Mouse (Mus musculus) mouse embryonic stem cell (cell line): ENCODE measurements around the gene Actg2.

Experiments used
- in situ Hi-C, 2 experiments: fragments of 300-500 bp; cut with MboI; formaldehyde crosslinking; loops; 1 replicate in 1 of 2; 3 replicates in 1 of 2; pipeline ENCODE4 v1.14.3; 2019 to 2020; ENCODE audit warnings: low sequenced_read_pairs in 2 of 2, low pct_unique_long_range_greater_than_20kb in 1 of 2, mixed read lengths in 1 of 2; ENCODE audit not compliant: unreplicated experiment in 1 of 2

Actg2 gene

GRCm38 (mm10) chr6:83488200-83488599, 47.9 kb downstream of the Actg2 start:
- in situ Hi-C loops, result loop anchor here in 1 of 2 experiments (5.0 kb wide), 1 partner anchor 136 kb away; no protein-coding TSS in a partner anchor

- in situ Hi-C loops, result loop anchor here in 1 of 2 experiments (5.0 kb wide), 1 partner anchor 135 kb away; no protein-coding TSS in a partner anchor
Observed at GRCm38 (mm10) chr6:83487298-83487697, 48.8 kb downstream of the Actg2 start.

- in situ Hi-C loops, result loop anchor here in 1 of 2 experiments (5.0 kb wide), 1 partner anchor 134 kb away; no protein-coding TSS in a partner anchor
Observed at GRCm38 (mm10) chr6:83485854-83486253, 50.2 kb downstream of the Actg2 start.

GRCm38 (mm10) chr6:83483776-83484175, 52.3 kb downstream of the Actg2 start:
- in situ Hi-C loops, result no loop called here

- in situ Hi-C loops, result no loop called here
Observed at GRCm38 (mm10) chr6:83482418-83483085, 53.5 kb downstream of the Actg2 start.

- in situ Hi-C loops, result no loop called here
Observed at GRCm38 (mm10) chr6:83480019-83480655, 55.9 kb downstream of the Actg2 start.

GRCm38 (mm10) chr6:83479193-83479592, 56.9 kb downstream of the Actg2 start:
- in situ Hi-C loops, result loop anchor here in 1 of 2 experiments (5.0 kb wide), 1 partner anchor 122 kb away; no protein-coding TSS in a partner anchor

GRCm38 (mm10) chr6:83478628-83479027, 57.4 kb downstream of the Actg2 start:
- in situ Hi-C loops, result loop anchor here in 1 of 2 experiments (5.0 kb wide), 1 partner anchor 121 kb away; no protein-coding TSS in a partner anchor

GRCm38 (mm10) chr6:83478217-83478616, 57.8 kb downstream of the Actg2 start:
- in situ Hi-C loops, result loop anchor here in 1 of 2 experiments (5.0 kb wide), 1 partner anchor 121 kb away; no protein-coding TSS in a partner anchor

GRCm38 (mm10) chr6:83475431-83475830, 60.6 kb downstream of the Actg2 start:
- in situ Hi-C loops, result loop anchor here in 1 of 2 experiments (5.0 kb wide), 1 partner anchor 118 kb away; no protein-coding TSS in a partner anchor

- in situ Hi-C loops, result no loop called here
Observed at GRCm38 (mm10) chr6:83473240-83473639, 62.8 kb downstream of the Actg2 start.

- in situ Hi-C loops, result no loop called here
Observed at GRCm38 (mm10) chr6:83471739-83472138, 64.3 kb downstream of the Actg2 start.

GRCm38 (mm10) chr6:83464011-83464410, 72.1 kb downstream of the Actg2 start:
- in situ Hi-C loops, result no loop called here
